Mouse (Mus musculus) cerebellum, adult 2 months (tissue): ENCODE measurements around the gene Gm10961. TPM values are rescaled to one million over a fixed set of nuclear protein-coding genes. Genes with fewer than 3 reads are reported as not detected.

ENCODE experiments used
- DNase-seq, 2 experiments: peaks; one replicate each; pipeline ENCODE4 v3.0.0; 2021
- H3K27ac ChIP-seq: fragments of 200-500 bp; 2 replicates; pipeline ENCODE4 v1.5.1; 2012; ENCODE audit warnings: low read length, control low read depth, inconsistent platforms; ENCODE audit not compliant: insufficient read depth
- H3K27me3 ChIP-seq: fragments of 200-500 bp; 2 replicates; pipeline ENCODE4 v1.6.1; 2012; ENCODE audit warnings: inconsistent platforms, mild to moderate bottlenecking, low read length, moderate library complexity; ENCODE audit not compliant: control insufficient read depth, insufficient read depth
- H3K4me1 ChIP-seq: fragments of 200-500 bp; 2 replicates; pipeline ENCODE4 v1.6.1; 2011; ENCODE audit warnings: low read length; ENCODE audit not compliant: control insufficient read depth, insufficient read depth
- H3K4me3 ChIP-seq: fragments of 200-500 bp; replicated peaks from 2 replicates; pipeline ENCODE3; 2011; ENCODE audit warnings: mild to moderate bottlenecking, low read depth, low read length, control low read depth; ENCODE audit not compliant: insufficient read depth
- CTCF ChIP-seq: fragments of 200-500 bp; IDR thresholded peaks from 2 replicates; pipeline ENCODE4 v1.5.1; 2011; ENCODE audit warnings: low read depth, mild to moderate bottlenecking, control low read depth, low read length, moderate library complexity, borderline replicate concordance; ENCODE audit not compliant: insufficient read depth
- POLR2A ChIP-seq: fragments of 200-500 bp; IDR thresholded peaks from 2 replicates; pipeline ENCODE4 v1.6.1; 2011; ENCODE audit warnings: low read length, control low read depth, borderline replicate concordance; ENCODE audit not compliant: insufficient read depth
- WGBS: fragments of 180-500 bp; shearing (Covaris S2); methylation state at CpG from one replicate; pipeline ENCODE4 v1.1.7; 2018; 5-methylcytosine and 5-hydroxymethylcytosine counted together
- polyA plus RNA-seq: library from polyadenylated mRNA; depleted of rRNA; stranded (reverse); fragments of >200 nt; gene quantifications from 2 replicates; pipeline ENCODE4 v1.2.3, GENCODE M21; 2012; rRNA removed

The Gm10961 gene
- polyA plus RNA-seq, 1 experiment: not detected

GRCm38 (mm10) chr3:107671509-107671908 lies 40.4 kb downstream of the Gm10961 start:
- no peak for DNase-seq
- Histone ChIP-seq H3K4me1 (no peaks in the 10 kb centered on the region), H3K4me3 (no peak overlapping the region), H3K27ac (no peak overlapping the region), H3K27me3 (no peaks in the 10 kb centered on the region)
- WGBS: 94% methylated on average over 2 of the region's 2 CpGs
- TF ChIP-seq POLR2A: no peak
- TF ChIP-seq CTCF: no peak

- peak; percentile 34 to 66 for DNase-seq
- Histone ChIP-seq H3K4me3 (no peak overlapping the region), H3K27ac (peak overlapping the region; percentile 26; the same call in 1 of the 2 replicates), H3K27me3 (no peaks in the 10 kb centered on the region), H3K4me1 (peaks cover 14% of the 10 kb centered on the region; the same call in 1 of the 2 replicates)
- WGBS: 13% methylated on average over 7 of the region's 7 CpGs
- TF ChIP-seq POLR2A: no peak
- TF ChIP-seq CTCF: no peak
Observed at GRCm38 (mm10) chr3:107680790-107681576, 49.9 kb downstream of the Gm10961 start.

Other genes starting within 250 kb of the Gm10961 start
- 59.7 and 62.3 TPM in 2 replicates for gene Kcnc4, start 171.8 kb upstream of the Gm10961 start, polyA plus RNA-seq
- gene Slc6a17, start 113.3 kb upstream of the Gm10961 start, polyA plus RNA-seq: 158 and 176 TPM in 2 replicates
- gene Ubl4b, start 76.2 kb upstream of the Gm10961 start, polyA plus RNA-seq: not detected in 2 replicates
- 0.08 and 0.30 TPM in 2 replicates for gene Alx3, start 36.3 kb upstream of the Gm10961 start, polyA plus RNA-seq
- gene Strip1, start 372 bp downstream of the Gm10961 start, polyA plus RNA-seq: 93.6 and 97.3 TPM in 2 replicates
- 386 and 408 TPM in 2 replicates for gene Ahcyl1, start 65.2 kb downstream of the Gm10961 start, polyA plus RNA-seq
- 18.3 and 20.9 TPM in 2 replicates for gene Csf1, start 129.1 kb downstream of the Gm10961 start, polyA plus RNA-seq
- 0.05 TPM in 2 replicates for gene Eps8l3, start 245.9 kb downstream of the Gm10961 start, polyA plus RNA-seq